Mouse (Mus musculus) MEL (cell line): ENCODE results near the gene Prkaa1. TPM values are rescaled to one million over a fixed set of nuclear protein-coding genes. Genes with fewer than 3 reads are reported as not detected.

Experiments used
- DNase-seq: peaks from one replicate; pipeline ENCODE4 v3.0.0; 2011; ENCODE audit warnings: low read depth, low spot score
- H3K27ac ChIP-seq: 2 replicates; pipeline ENCODE4 v1.5.1; 2012; ENCODE audit warnings: low read depth, mild to moderate bottlenecking, control low read depth, low read length, moderate library complexity; ENCODE audit not compliant: control insufficient read depth
- H3K27me3 ChIP-seq, 2 experiments: fragments of 150-350 bp in 1 of 2; sonication (generic) in 1 of 2; 2 replicates each; pipeline ENCODE4 v1.6.1; 2012; ENCODE audit warnings: low read length in 2 of 2, mild to moderate bottlenecking in 2 of 2, improper control_type of control experiment in 1 of 2, moderate library complexity in 1 of 2; ENCODE audit not compliant: insufficient read depth in 2 of 2, control insufficient read depth in 1 of 2
- H3K36me3 ChIP-seq, 2 experiments: 2 replicates each; pipeline ENCODE4 v1.6.1; 2012 to 2014; ENCODE audit warnings: low read length in 2 of 2, improper control_type of control experiment in 1 of 2, inconsistent platforms in 1 of 2, mild to moderate bottlenecking in 1 of 2; ENCODE audit not compliant: insufficient read depth in 2 of 2, control insufficient read depth in 1 of 2
- H3K4me1 ChIP-seq, 2 experiments: fragments of 150-350 bp in 1 of 2; sonication (generic) in 1 of 2; 2 replicates each; pipeline ENCODE4 v1.6.1; 2012; ENCODE audit warnings: low read length in 2 of 2, improper control_type of control experiment in 1 of 2, mild to moderate bottlenecking in 1 of 2; ENCODE audit not compliant: insufficient read depth in 2 of 2, control insufficient read depth in 1 of 2
- H3K4me3 ChIP-seq, 2 experiments: fragments of 150-350 bp in 1 of 2; sonication (generic) in 1 of 2; 2 replicates each; pipeline ENCODE4 v1.5.1; 2012; ENCODE audit warnings: low read depth in 2 of 2, low read length in 2 of 2, mild to moderate bottlenecking in 2 of 2, moderate library complexity in 2 of 2, control low read depth in 1 of 2, improper control_type of control experiment in 1 of 2; ENCODE audit not compliant: control insufficient read depth in 1 of 2, insufficient read depth in 1 of 2
- H3K79me2 ChIP-seq: 2 replicates; pipeline ENCODE4 v1.6.1; 2012; ENCODE audit warnings: mild to moderate bottlenecking, low read length, moderate library complexity; ENCODE audit not compliant: control insufficient read depth, poor library complexity, insufficient read depth
- H3K9ac ChIP-seq: 2 replicates; pipeline ENCODE4 v1.6.1; 2012; ENCODE audit warnings: low read depth, mild to moderate bottlenecking, control low read depth, low read length, moderate library complexity; ENCODE audit not compliant: control insufficient read depth, poor library complexity, severe bottlenecking
- H3K9me3 ChIP-seq: fragments of 150-350 bp; sonication (generic); replicated peaks from 2 replicates; pipeline ENCODE4 v1.6.1; 2012; ENCODE audit warnings: mild to moderate bottlenecking, low read length, improper control_type of control experiment, moderate library complexity; ENCODE audit not compliant: insufficient read depth
- BHLHE40 ChIP-seq: IDR thresholded peaks from 2 replicates; pipeline ENCODE4 v1.6.1; 2012; ENCODE audit warnings: low read depth, mild to moderate bottlenecking, inconsistent platforms, low read length, improper control_type of control experiment, borderline replicate concordance
- ELF1 ChIP-seq: IDR thresholded peaks from 2 replicates; pipeline ENCODE4 v1.6.1; 2014; ENCODE audit warnings: low read depth, mild to moderate bottlenecking, inconsistent platforms, low read length, improper control_type of control experiment, moderate library complexity
- EP300 ChIP-seq, 2 experiments: IDR thresholded peaks; 2 replicates each; pipeline ENCODE4 v1.6.1; 2011; ENCODE audit warnings: improper control_type of control experiment in 2 of 2, low read length in 2 of 2, low read depth in 1 of 2, mild to moderate bottlenecking in 1 of 2
- ETS1 ChIP-seq: IDR thresholded peaks from 2 replicates; pipeline ENCODE4 v1.6.1; 2012; ENCODE audit warnings: low read depth, mild to moderate bottlenecking, inconsistent platforms, low read length, improper control_type of control experiment, moderate library complexity
- GABPA ChIP-seq: IDR thresholded peaks from 2 replicates; pipeline ENCODE4 v1.6.1; 2012; ENCODE audit warnings: low read depth, mild to moderate bottlenecking, inconsistent platforms, low read length, improper control_type of control experiment, moderate library complexity
- GATA1 ChIP-seq: IDR thresholded peaks from 2 replicates; pipeline ENCODE4 v1.6.1; 2011; ENCODE audit warnings: low read depth, low read length, improper control_type of control experiment
- HCFC1 ChIP-seq: IDR thresholded peaks from 2 replicates; pipeline ENCODE4 v1.6.1; 2012; ENCODE audit warnings: low read depth, mild to moderate bottlenecking, inconsistent platforms, low read length, improper control_type of control experiment, moderate library complexity
- JUND ChIP-seq: IDR thresholded peaks from 2 replicates; pipeline ENCODE4 v1.6.1; 2011; ENCODE audit warnings: low read depth, mild to moderate bottlenecking, improper control_type of control experiment, low read length
- MXI1 ChIP-seq: IDR thresholded peaks from 2 replicates; pipeline ENCODE4 v1.6.1; 2011; ENCODE audit warnings: mild to moderate bottlenecking, low read depth, low read length, improper control_type of control experiment
- MYB ChIP-seq: IDR thresholded peaks from 2 replicates; pipeline ENCODE4 v1.6.1; 2011; ENCODE audit warnings: mild to moderate bottlenecking, low read depth, low read length, improper control_type of control experiment
- MYC ChIP-seq: IDR thresholded peaks from 2 replicates; pipeline ENCODE4 v1.6.1; 2011; ENCODE audit warnings: low read depth, mild to moderate bottlenecking, low read length, improper control_type of control experiment, moderate library complexity
- NELFE ChIP-seq: IDR thresholded peaks from 2 replicates; pipeline ENCODE4 v1.6.1; 2011; ENCODE audit warnings: low read depth, low read length, improper control_type of control experiment
- NRF1 ChIP-seq: IDR thresholded peaks from 2 replicates; pipeline ENCODE4 v1.6.1; 2014; ENCODE audit warnings: low read depth, mild to moderate bottlenecking, inconsistent platforms, low read length, improper control_type of control experiment, moderate library complexity; ENCODE audit not compliant: poor library complexity, insufficient read depth, severe bottlenecking
- POLR2A ChIP-seq, 2 experiments: IDR thresholded peaks; 2 replicates each; pipeline ENCODE4 v1.6.1; 2011 to 2012; ENCODE audit warnings: low read length in 2 of 2, mild to moderate bottlenecking in 2 of 2, control low read depth in 1 of 2, improper control_type of control experiment in 1 of 2, low read depth in 1 of 2, moderate library complexity in 1 of 2; ENCODE audit not compliant: control insufficient read depth in 1 of 2, insufficient read depth in 1 of 2, poor library complexity in 1 of 2
- RAD21 ChIP-seq: IDR thresholded peaks from 2 replicates; pipeline ENCODE4 v1.6.1; 2011; ENCODE audit warnings: mild to moderate bottlenecking, low read depth, low read length, improper control_type of control experiment
- RCOR1 ChIP-seq: IDR thresholded peaks from 2 replicates; pipeline ENCODE4 v1.6.1; 2012; ENCODE audit warnings: low read depth, mild to moderate bottlenecking, inconsistent platforms, low read length, improper control_type of control experiment
- SIN3A ChIP-seq: IDR thresholded peaks from 2 replicates; pipeline ENCODE4 v1.6.1; 2012; ENCODE audit warnings: low read length, improper control_type of control experiment, inconsistent platforms
- TAL1 ChIP-seq: IDR thresholded peaks from 2 replicates; pipeline ENCODE4 v1.6.1; 2012; ENCODE audit warnings: mild to moderate bottlenecking, inconsistent platforms, low read length, moderate library complexity, mixed read lengths
- TBP ChIP-seq: IDR thresholded peaks from 2 replicates; pipeline ENCODE4 v1.8.0; 2011; ENCODE audit warnings: low read depth, low read length, improper control_type of control experiment
- TCF12 ChIP-seq: IDR thresholded peaks from 2 replicates; pipeline ENCODE4 v1.6.1; 2014; ENCODE audit warnings: low read depth, mild to moderate bottlenecking, inconsistent platforms, low read length, improper control_type of control experiment, moderate library complexity
- UBTF ChIP-seq: IDR thresholded peaks from 2 replicates; pipeline ENCODE4 v1.6.1; 2012; ENCODE audit warnings: low read depth, mild to moderate bottlenecking, inconsistent platforms, low read length, improper control_type of control experiment, moderate library complexity, borderline replicate concordance; ENCODE audit not compliant: insufficient read depth
- ZNF384 ChIP-seq: IDR thresholded peaks from 2 replicates; pipeline ENCODE4 v1.6.1; 2012; ENCODE audit warnings: low read depth, mild to moderate bottlenecking, inconsistent platforms, low read length, improper control_type of control experiment
- polyA plus RNA-seq, 2 experiments: library from polyadenylated mRNA; stranded (reverse) in 1 of 2; unstranded in 1 of 2; fragments of >175 nt in 1 of 2; fragments of >200 nt in 1 of 2; gene quantifications; 2 replicates each; pipeline versions ENCODE4 v1.2.1 to v1.2.4; 2012; ENCODE audit warnings: low replicate concordance in 2 of 2, low read depth in 1 of 2; ENCODE audit not compliant: insufficient read length in 2 of 2, insufficient read depth in 1 of 2, missing spikeins in 1 of 2
- total RNA-seq: library from RNA; depleted of rRNA; stranded (reverse); fragments of 300-350 nt; gene quantifications from 2 replicates; pipeline ENCODE4 v1.2.3, GENCODE M21; 2012

Prkaa1 gene
- total and polyA plus RNA-seq, 3 experiments, result 18.3 to 23.0 TPM; not detected in 1

GRCm38 (mm10) chr15:5134945-5135483 lies 8.6 kb upstream of the Prkaa1 start:
- Histone ChIP-seq H3K9me3 (no peaks in the 10 kb centered on the region), H3K4me3 (no peak overlapping the region), H3K27me3 (no peaks in the 10 kb centered on the region), H3K27ac (no peak overlapping the region), H3K9ac (no peak overlapping the region), H3K36me3 (peaks cover 0 to 31% of the 10 kb centered on the region in 2 experiments; a peak in 2 of 4 replicates), H3K4me1 (peaks cover 17 to 21% of the 10 kb centered on the region in 2 experiments), H3K79me2 (no peaks in the 10 kb centered on the region)
- no peak for DNase-seq
- TF ChIP-seq GATA1 (no peak), RCOR1 (no peak), UBTF (no peak), ZNF384 (no peak), BHLHE40 (no peak), POLR2A (IDR thresholded peaks at IDR 0.05; ENCODE audit: control insufficient read depth in 1 of 2, insufficient read depth in 1 of 2, low read depth in 1 of 2, low read length in 2 of 2, poor library complexity in 1 of 2) (no peak)

GRCm38 (mm10) chr15:5138021-5138856 lies 5.4 kb upstream of the Prkaa1 start:
- Histone ChIP-seq H3K9me3 (no peaks in the 10 kb centered on the region), H3K4me3 (peak overlapping the region; percentile 14 to 40; a peak in 3 of 4 replicates), H3K9ac (peak overlapping the region; percentile 20; the same call in 1 of the 2 replicates), H3K36me3 (peaks cover 0 to 33% of the 10 kb centered on the region in 2 experiments; a peak in 2 of 4 replicates), H3K4me1 (peaks cover 23 to 29% of the 10 kb centered on the region in 2 experiments), H3K27ac (peak overlapping the region; percentile 84), H3K27me3 (no peaks in the 10 kb centered on the region), H3K79me2 (no peaks in the 10 kb centered on the region)
- DNase-seq, result peak; percentile 76
- peak; percentile 88 to 95 for TF ChIP-seq EP300 (IDR thresholded peaks at IDR 0.05; ENCODE audit: low read depth in 1 of 2, low read length in 2 of 2)
- TF ChIP-seq GABPA, result no peak
- TF ChIP-seq TCF12, result peak; percentile 91
- TF ChIP-seq SIN3A, result peak; percentile 47; the same call in 1 of the 2 replicates
- TF ChIP-seq RAD21, result no peak
- TF ChIP-seq NRF1, result no peak
- no peak for TF ChIP-seq ZNF384
- TF ChIP-seq MYC, result peak; percentile 78; the same call in 1 of the 2 replicates
- TF ChIP-seq UBTF, result no peak
- 0 out of 2 replicates have a peak, but pooled peaks have one; percentile 40 for TF ChIP-seq HCFC1
- no peak for TF ChIP-seq NELFE
- no peak for TF ChIP-seq MYB
- peak; percentile 61; the same call in 1 of the 2 replicates for TF ChIP-seq ETS1
- peak; percentile 98 for TF ChIP-seq GATA1
- peak; percentile 79 for TF ChIP-seq TAL1
- TF ChIP-seq ELF1, result 0 out of 2 replicates have a peak, but pooled peaks have one; percentile 12
- TF ChIP-seq RCOR1, result peak; percentile 78
- TF ChIP-seq MXI1, result peak; percentile 22; the same call in 1 of the 2 replicates
- TF ChIP-seq TBP, result peak; percentile 28; the same call in 1 of the 2 replicates
- TF ChIP-seq JUND, result no peak
